Mouse (Mus musculus): ENCODE measurements around the gene Rcn3. TPM values are rescaled to one million over a fixed set of nuclear protein-coding genes. Genes with fewer than 3 reads are reported as not detected.
"Not testable (repeated sequence)": the region's sequence is repeated elsewhere in the genome, so short reads cannot be mapped to it uniquely, and the experiment has no call there.

The Rcn3 gene
- polyA plus RNA-seq, 1 experiment from 2014 or later: 245 TPM

DNA sequence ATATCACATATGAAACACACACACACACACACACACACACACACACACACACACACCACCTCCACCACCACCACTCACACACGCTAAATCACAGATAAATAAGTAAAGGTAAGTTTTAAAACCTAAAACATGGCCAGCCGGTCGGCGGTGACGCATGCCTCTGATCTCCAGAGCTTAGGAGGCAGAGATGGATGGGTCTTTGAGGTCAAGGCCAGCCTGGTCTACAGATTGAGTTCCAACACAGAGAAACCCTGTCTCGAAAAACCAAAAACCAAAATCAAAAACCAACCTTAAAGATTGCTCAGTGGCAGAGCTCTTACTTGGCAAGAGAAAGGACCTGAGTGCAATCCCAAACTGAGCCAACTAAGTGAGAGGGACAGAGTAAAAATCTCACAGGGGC, 8.0 kb upstream of the Rcn3 start:
- Histone ChIP-seq H3K4me2 (ENCODE audit: low read depth, severe bottlenecking) (no peak overlapping the region), H3K27me3 (ENCODE audit: control insufficient read depth, insufficient read depth, low read length) (no peaks in the 10 kb centered on the region), H3K4me3 (ENCODE audit: low read depth, low read length) (no peak overlapping the region), H3K36me3 (ENCODE audit: control insufficient read depth, insufficient read depth, low read length) (no peaks in the 10 kb centered on the region), H3K27ac (replicated peaks; ENCODE audit: low read depth, low read length) (no peak overlapping the region), H3K9ac (ENCODE audit: low read length) (no peak overlapping the region), H3K4me1 (ENCODE audit: control insufficient read depth, insufficient read depth, low read length) (peaks cover 16% of the 10 kb centered on the region), H3K9me3 (ENCODE audit: control insufficient read depth, low read length) (no peaks in the 10 kb centered on the region)
- ATAC-seq (ENCODE audit: insufficient number of reproducible peaks, low FRiP score, low TSS enrichment, low read depth) (no peak), DNase-seq (ENCODE audit: low spot score) (no peak)
- WGBS: 83% methylated on average over 6 of the region's 6 CpGs

DNA sequence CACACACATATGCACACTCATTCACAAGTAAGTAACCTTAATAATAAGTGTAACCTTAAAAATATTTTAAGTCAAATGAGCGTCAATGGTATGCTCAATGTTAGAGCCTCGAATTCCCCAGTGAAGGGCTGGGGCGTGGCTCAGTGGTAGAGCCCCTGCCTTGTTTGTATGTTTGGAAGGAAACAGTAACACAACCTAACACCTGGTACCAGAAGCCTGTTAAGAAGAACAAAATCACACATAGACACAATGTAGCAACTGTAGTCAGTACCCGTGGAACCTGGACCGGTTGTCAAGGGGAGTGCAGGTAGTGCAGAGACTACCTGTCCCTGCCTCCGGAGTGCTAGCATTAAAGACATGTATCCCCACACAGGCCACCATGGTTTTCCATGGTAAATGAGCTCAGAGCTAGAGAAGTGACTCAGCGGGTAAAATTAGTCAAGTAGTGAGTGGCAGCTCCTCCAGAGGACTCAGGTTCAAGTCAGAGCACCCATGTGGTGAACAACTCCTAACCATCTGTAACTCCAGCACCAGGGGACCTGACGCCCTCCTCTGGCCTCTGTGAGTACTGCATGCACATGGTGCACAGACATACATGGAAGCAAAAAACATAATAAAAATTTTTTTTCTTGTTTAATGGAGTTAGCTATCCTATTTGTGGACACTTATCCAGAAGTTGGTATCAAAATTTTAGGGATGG, 6.7 kb upstream of the Rcn3 start:
- Histone ChIP-seq H3K4me2 (ENCODE audit: low read depth, severe bottlenecking) (no peak overlapping the region), H3K36me3 (ENCODE audit: control insufficient read depth, insufficient read depth, low read length) (no peaks in the 10 kb centered on the region), H3K4me1 (ENCODE audit: control insufficient read depth, insufficient read depth, low read length) (peaks cover 16% of the 10 kb centered on the region), H3K27ac (replicated peaks; ENCODE audit: low read depth, low read length) (no peak overlapping the region), H3K4me3 (ENCODE audit: low read depth, low read length) (no peak overlapping the region), H3K9me3 (ENCODE audit: control insufficient read depth, low read length) (no peaks in the 10 kb centered on the region), H3K9ac (ENCODE audit: low read length) (no peak overlapping the region), H3K27me3 (ENCODE audit: control insufficient read depth, insufficient read depth, low read length) (no peaks in the 10 kb centered on the region)
- WGBS: 89% methylated on average over 8 of the region's 8 CpGs
- DNase-seq (ENCODE audit: low spot score) (no peak), ATAC-seq (ENCODE audit: insufficient number of reproducible peaks, low FRiP score, low TSS enrichment, low read depth) (no peak)

GRCm38 (mm10) chr7:45097479-45097878, 5.5 kb upstream of the Rcn3 start:
- Histone ChIP-seq H3K9ac (ENCODE audit: low read length) (no peak overlapping the region), H3K9me3 (ENCODE audit: control insufficient read depth, low read length) (no peaks in the 10 kb centered on the region), H3K4me3 (ENCODE audit: low read depth, low read length) (no peak overlapping the region), H3K27ac (replicated peaks; ENCODE audit: low read depth, low read length) (no peak overlapping the region), H3K4me2 (ENCODE audit: low read depth, severe bottlenecking) (no peak overlapping the region), H3K27me3 (ENCODE audit: control insufficient read depth, insufficient read depth, low read length) (no peaks in the 10 kb centered on the region), H3K36me3 (ENCODE audit: control insufficient read depth, insufficient read depth, low read length) (no peaks in the 10 kb centered on the region), H3K4me1 (ENCODE audit: control insufficient read depth, insufficient read depth, low read length) (peaks cover 14% of the 10 kb centered on the region)
- WGBS: 66% methylated on average over 6 of the region's 6 CpGs
- no peak for ATAC-seq (ENCODE audit: insufficient number of reproducible peaks, low FRiP score, low TSS enrichment, low read depth)
- no peak for DNase-seq (ENCODE audit: low spot score)

- not testable (repeated sequence) for H3K27me3 ChIP-seq (ENCODE audit: control insufficient read depth, insufficient read depth, low read length); ATAC-seq (ENCODE audit: insufficient number of reproducible peaks, low FRiP score, low TSS enrichment, low read depth); DNase-seq (ENCODE audit: low spot score); H3K36me3 ChIP-seq (ENCODE audit: control insufficient read depth, insufficient read depth, low read length); H3K9me3 ChIP-seq (ENCODE audit: control insufficient read depth, low read length); H3K4me3 ChIP-seq (ENCODE audit: low read depth, low read length); H3K9ac ChIP-seq (ENCODE audit: low read length); H3K27ac ChIP-seq (replicated peaks; ENCODE audit: low read depth, low read length); H3K4me2 ChIP-seq (ENCODE audit: low read depth, severe bottlenecking)
- peaks cover 17% of the 10 kb centered on the region for H3K4me1 ChIP-seq (ENCODE audit: control insufficient read depth, insufficient read depth, low read length)
- WGBS: 91% methylated on average over 14 of the region's 14 CpGs
Measured at GRCm38 (mm10) chr7:45095965-45096364, 3.9 kb upstream of the Rcn3 start.

DNA sequence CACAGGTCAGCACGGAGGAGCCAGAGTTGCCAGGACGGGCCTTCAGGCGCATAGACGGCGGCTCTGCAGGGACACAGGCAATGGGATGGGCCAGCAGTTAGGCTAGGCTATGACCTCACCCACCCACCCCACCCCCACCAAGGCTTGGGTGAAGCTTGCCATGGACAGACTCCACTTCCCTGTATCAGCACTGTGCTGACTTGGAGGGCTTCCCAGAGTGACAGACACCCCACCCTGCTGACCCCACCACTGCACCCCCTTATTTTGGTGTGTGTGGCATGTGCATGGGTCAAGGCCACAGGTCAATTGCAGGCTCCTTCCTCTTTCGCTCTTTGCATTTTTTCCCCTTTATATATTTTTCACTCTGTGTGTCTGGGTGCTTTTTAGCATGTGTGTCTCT, 3.3 kb upstream of the Rcn3 start:
- no peak overlapping the region for H3K4me2 ChIP-seq (ENCODE audit: low read depth, severe bottlenecking)
- H3K4me3 ChIP-seq (ENCODE audit: low read depth, low read length): no peak overlapping the region
- no peaks in the 10 kb centered on the region for H3K36me3 ChIP-seq (ENCODE audit: control insufficient read depth, insufficient read depth, low read length)
- DNase-seq (ENCODE audit: low spot score) (no peak), ATAC-seq (ENCODE audit: insufficient number of reproducible peaks, low FRiP score, low TSS enrichment, low read depth) (no peak)
- 85% methylated on average over 6 of the region's 6 CpGs for WGBS
- H3K27me3 ChIP-seq (ENCODE audit: control insufficient read depth, insufficient read depth, low read length): no peaks in the 10 kb centered on the region
- H3K9ac ChIP-seq (ENCODE audit: low read length): no peak overlapping the region
- peaks cover 20% of the 10 kb centered on the region for H3K4me1 ChIP-seq (ENCODE audit: control insufficient read depth, insufficient read depth, low read length)
- H3K27ac ChIP-seq (replicated peaks; ENCODE audit: low read depth, low read length): no peak overlapping the region; the same call in 1 of the 2 replicates
- H3K9me3 ChIP-seq (ENCODE audit: control insufficient read depth, low read length): no peaks in the 10 kb centered on the region

DNA sequence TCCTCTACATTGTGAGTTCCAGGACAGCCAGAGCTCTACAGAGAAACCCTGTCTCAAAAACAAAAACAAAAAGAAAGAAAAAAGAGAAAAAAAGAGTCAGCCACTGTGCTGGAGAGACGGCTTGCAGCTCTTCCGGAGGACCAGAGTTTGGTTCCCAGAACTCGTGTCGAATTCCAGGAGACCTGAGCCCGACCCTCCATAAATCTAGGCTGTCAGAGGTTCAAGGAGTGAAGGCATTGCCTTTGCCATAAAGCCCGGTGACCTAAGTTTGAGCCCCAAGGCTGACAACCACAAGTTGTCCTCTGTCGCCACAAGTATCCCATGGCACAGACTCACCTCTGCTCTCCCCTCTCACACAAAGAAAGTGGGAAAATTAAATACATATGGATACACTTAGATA, 2.1 kb upstream of the Rcn3 start:
- 0 out of 2 replicates have a peak overlapping the region, but pooled peaks have one; percentile 0 for H3K4me2 ChIP-seq (ENCODE audit: low read depth, severe bottlenecking)
- H3K9me3 ChIP-seq (ENCODE audit: control insufficient read depth, low read length): no peaks in the 10 kb centered on the region
- H3K9ac ChIP-seq (ENCODE audit: low read length): no peak overlapping the region
- peak; percentile 76 for DNase-seq (ENCODE audit: low spot score)
- H3K27ac ChIP-seq (replicated peaks; ENCODE audit: low read depth, low read length): peak overlapping the region; percentile 68
- H3K36me3 ChIP-seq (ENCODE audit: control insufficient read depth, insufficient read depth, low read length): 0 out of 2 replicates have a peak, but pooled peaks cover 2% of the 10 kb centered on the region
- H3K4me1 ChIP-seq (ENCODE audit: control insufficient read depth, insufficient read depth, low read length): peaks cover 20% of the 10 kb centered on the region
- no peak overlapping the region for H3K4me3 ChIP-seq (ENCODE audit: low read depth, low read length)
- 3% methylated on average over 7 of the region's 7 CpGs for WGBS
- ATAC-seq (ENCODE audit: insufficient number of reproducible peaks, low FRiP score, low TSS enrichment, low read depth): no peak
- no peaks in the 10 kb centered on the region for H3K27me3 ChIP-seq (ENCODE audit: control insufficient read depth, insufficient read depth, low read length)

DNA sequence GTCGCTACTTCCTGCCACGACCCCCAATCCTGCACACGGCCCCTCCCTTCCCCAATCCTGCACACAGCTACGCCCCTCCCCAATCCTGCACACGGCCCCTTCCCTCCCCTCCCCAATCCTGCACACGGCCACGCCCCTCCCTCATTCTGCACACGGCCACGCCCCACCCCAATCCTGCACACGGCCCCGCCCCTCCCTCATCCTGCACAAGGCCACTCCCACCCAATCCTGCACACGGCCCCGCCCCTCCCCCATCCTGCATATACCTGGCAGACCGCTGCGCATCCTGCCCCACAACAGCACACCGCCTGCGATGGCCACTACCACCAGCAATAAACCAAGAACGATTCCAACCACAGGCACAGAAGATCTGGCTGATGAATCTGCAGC, 1.5 kb upstream of the Rcn3 start:
- ATAC-seq (ENCODE audit: insufficient number of reproducible peaks, low FRiP score, low TSS enrichment, low read depth) (no peak), DNase-seq (ENCODE audit: low spot score) (peak; percentile 71)
- Histone ChIP-seq H3K9ac (ENCODE audit: low read length) (no peak overlapping the region), H3K4me1 (ENCODE audit: control insufficient read depth, insufficient read depth, low read length) (peaks cover 20% of the 10 kb centered on the region), H3K9me3 (ENCODE audit: control insufficient read depth, low read length) (no peaks in the 10 kb centered on the region), H3K27me3 (ENCODE audit: control insufficient read depth, insufficient read depth, low read length) (no peaks in the 10 kb centered on the region), H3K4me3 (ENCODE audit: low read depth, low read length) (no peak overlapping the region), H3K27ac (replicated peaks; ENCODE audit: low read depth, low read length) (peak overlapping the region; percentile 68), H3K36me3 (ENCODE audit: control insufficient read depth, insufficient read depth, low read length) (peaks cover 2% of the 10 kb centered on the region; the same call in 1 of the 2 replicates), H3K4me2 (ENCODE audit: low read depth, severe bottlenecking) (peak overlapping the region; percentile 0; the same call in 1 of the 2 replicates)
- 20% methylated on average over 17 of the region's 18 CpGs for WGBS

GRCm38 (mm10) chr7:45092828-45093515, 951 bp upstream of the Rcn3 start:
- peaks cover 20% of the 10 kb centered on the region for H3K4me1 ChIP-seq (ENCODE audit: control insufficient read depth, insufficient read depth, low read length)
- H3K27ac ChIP-seq (replicated peaks; ENCODE audit: low read depth, low read length): peak overlapping the region; percentile 68
- no peaks in the 10 kb centered on the region for H3K9me3 ChIP-seq (ENCODE audit: control insufficient read depth, low read length)
- H3K9ac ChIP-seq (ENCODE audit: low read length): no peak overlapping the region
- 0 out of 2 replicates have a peak overlapping the region, but pooled peaks have one; percentile 12 for H3K4me3 ChIP-seq (ENCODE audit: low read depth, low read length)
- peak; percentile 49 for DNase-seq (ENCODE audit: low spot score)
- 27% methylated on average over 12 of the region's 12 CpGs for WGBS
- H3K36me3 ChIP-seq (ENCODE audit: control insufficient read depth, insufficient read depth, low read length): peaks cover 6% of the 10 kb centered on the region; the same call in 1 of the 2 replicates
- H3K27me3 ChIP-seq (ENCODE audit: control insufficient read depth, insufficient read depth, low read length): no peaks in the 10 kb centered on the region
- peak overlapping the region; percentile 0; the same call in 1 of the 2 replicates for H3K4me2 ChIP-seq (ENCODE audit: low read depth, severe bottlenecking)
- no peak for ATAC-seq (ENCODE audit: insufficient number of reproducible peaks, low FRiP score, low TSS enrichment, low read depth)
